Mouse (Mus musculus) erythroblast, embryonic 14.5 days (primary cell): ENCODE measurements at regions not wholly inside any gene's neighbourhood (a gene's known extent, or its start where the extent isn't known, plus 50 kb on each side); places are given as distances from the start of the nearest gene placed in this dataset.

Experiments
- GATA1 ChIP-seq: IDR thresholded peaks from 2 replicates; pipeline ENCODE4 v1.6.1; 2012; ENCODE audit warnings: low read length, inconsistent platforms, mixed read lengths
- TAL1 ChIP-seq: IDR thresholded peaks from 3 replicates; pipeline ENCODE4 v1.6.1; 2012; ENCODE audit warnings: low read length, inconsistent platforms, mixed read lengths

GRCm38 (mm10) chr15:52236220-52236619, 1648.5 kb upstream of the Gm7489 start:
- TF ChIP-seq TAL1: no peak
- no peak for TF ChIP-seq GATA1
